Mouse (Mus musculus): ENCODE measurements around the gene Ctrc. TPM values are rescaled to one million over a fixed set of nuclear protein-coding genes. Genes with fewer than 3 reads are reported as not detected.

Gene Ctrc
- polyA plus RNA-seq, 1 experiment = not detected

DNA sequence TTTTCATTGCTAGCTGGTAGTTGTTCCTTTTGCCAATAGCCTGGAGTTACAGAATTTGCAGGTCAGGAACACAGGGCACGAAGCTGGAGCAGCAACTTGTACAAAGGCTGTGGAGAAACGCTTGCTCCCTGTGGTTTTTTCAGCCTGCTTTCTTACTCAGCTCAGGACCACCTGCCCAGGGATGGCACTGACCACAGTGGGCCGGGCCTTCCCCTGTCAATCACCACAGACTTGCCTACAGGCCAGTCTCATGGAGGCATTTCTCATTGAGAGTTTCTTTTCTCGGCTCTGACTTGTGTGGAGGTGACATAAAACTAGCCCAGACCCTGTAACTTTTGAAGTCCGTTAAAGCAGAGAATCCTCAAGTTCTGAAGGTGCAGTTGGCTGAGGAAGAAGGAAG lies 48.6 kb downstream of the Ctrc start:
- WGBS = 89% methylated on average over 5 of the region's 5 CpGs
- Histone ChIP-seq H3K27ac (ENCODE audit: insufficient read depth, low read depth, low read length) (no peak overlapping the region), H3K4me3 (ENCODE audit: insufficient read depth, low read depth, low read length) (no peak overlapping the region), H3K4me1 (ENCODE audit: control insufficient read depth, insufficient read depth, low read length) (peaks cover 14% of the 10 kb centered on the region)
- TF ChIP-seq CTCF (IDR thresholded peaks at IDR 0.05; ENCODE audit: insufficient read depth, low read depth, low read length) (no peak), POLR2A (IDR thresholded peaks at IDR 0.05; ENCODE audit: insufficient read depth, low read depth, low read length) (no peak)

DNA sequence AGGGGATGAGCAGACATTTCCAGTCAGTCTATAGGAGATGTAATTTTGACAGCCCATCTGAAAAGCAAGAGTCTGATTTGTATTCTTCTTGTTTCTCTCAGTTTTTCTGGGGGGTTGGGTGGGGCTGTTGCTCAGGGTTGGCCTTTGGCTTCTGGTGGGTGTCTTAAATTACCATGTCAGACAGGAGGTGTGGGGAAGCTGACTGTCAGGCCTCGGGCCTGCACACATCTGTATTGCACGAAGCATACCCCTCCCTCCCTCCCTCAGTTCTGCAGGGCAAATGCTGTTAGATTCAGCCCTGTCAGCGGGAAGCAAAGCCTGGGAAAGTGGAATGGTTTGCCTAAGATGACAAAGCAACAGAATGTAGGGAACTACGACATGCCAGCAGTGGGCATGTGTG lies 49.2 kb downstream of the Ctrc start:
- no peak overlapping the region for H3K4me3 ChIP-seq (ENCODE audit: insufficient read depth, low read depth, low read length)
- H3K27ac ChIP-seq (ENCODE audit: insufficient read depth, low read depth, low read length) = no peak overlapping the region
- 70% methylated on average over 4 of the region's 4 CpGs for WGBS
- TF ChIP-seq POLR2A (IDR thresholded peaks at IDR 0.05; ENCODE audit: insufficient read depth, low read depth, low read length) (no peak), CTCF (IDR thresholded peaks at IDR 0.05; ENCODE audit: insufficient read depth, low read depth, low read length) (no peak)
- peaks cover 14% of the 10 kb centered on the region for H3K4me1 ChIP-seq (ENCODE audit: control insufficient read depth, insufficient read depth, low read length)

DNA sequence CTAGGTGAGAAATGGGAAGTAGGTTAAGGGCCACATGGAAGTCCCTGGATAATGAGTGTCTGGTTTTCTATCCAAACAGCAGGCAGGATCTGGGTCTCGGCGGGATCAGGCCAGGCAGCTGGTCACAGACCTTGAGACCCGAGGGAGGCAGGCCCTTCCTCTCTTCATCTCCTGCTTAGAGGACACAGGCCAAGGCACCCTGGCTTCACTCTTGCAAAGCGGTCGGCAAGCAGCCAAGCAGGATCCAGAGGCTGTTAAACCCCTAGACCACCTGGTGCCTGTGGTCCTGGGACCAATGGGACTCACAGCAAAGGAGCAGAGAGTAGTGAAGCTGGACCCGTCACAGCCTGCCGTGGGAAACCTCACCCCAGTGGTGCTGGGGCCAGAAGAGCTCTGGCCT lies 49.8 kb downstream of the Ctrc start:
- Histone ChIP-seq H3K27ac (ENCODE audit: insufficient read depth, low read depth, low read length) (no peak overlapping the region), H3K4me1 (ENCODE audit: control insufficient read depth, insufficient read depth, low read length) (peaks cover 14% of the 10 kb centered on the region), H3K4me3 (ENCODE audit: insufficient read depth, low read depth, low read length) (no peak overlapping the region)
- no peak for TF ChIP-seq CTCF (IDR thresholded peaks at IDR 0.05; ENCODE audit: insufficient read depth, low read depth, low read length)
- TF ChIP-seq POLR2A (IDR thresholded peaks at IDR 0.05; ENCODE audit: insufficient read depth, low read depth, low read length) = no peak
- WGBS = 77% methylated on average over 7 of the region's 7 CpGs

DNA sequence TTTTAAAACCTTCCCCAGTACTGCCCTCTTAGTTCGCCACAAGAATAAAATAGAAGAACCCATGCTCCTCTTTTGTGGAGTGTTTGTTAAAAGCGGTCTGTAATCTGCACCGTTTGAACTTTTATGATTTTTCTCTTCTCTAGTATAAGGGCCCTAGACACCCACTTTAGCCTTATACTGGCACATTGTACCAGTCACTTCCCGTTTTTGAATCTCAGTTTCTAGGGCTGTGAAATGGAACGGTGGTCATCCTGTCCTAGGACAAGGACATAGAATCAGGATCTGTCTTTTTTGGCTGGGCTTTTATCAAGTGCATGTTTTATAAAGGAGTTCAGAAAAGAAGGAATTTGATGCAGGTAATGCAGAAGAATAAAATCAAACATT lies 52.0 kb downstream of the Ctrc start:
- Histone ChIP-seq H3K4me1 (ENCODE audit: control insufficient read depth, insufficient read depth, low read length) (peaks cover 16% of the 10 kb centered on the region), H3K27ac (ENCODE audit: insufficient read depth, low read depth, low read length) (peak overlapping the region; percentile 67), H3K4me3 (ENCODE audit: insufficient read depth, low read depth, low read length) (peak overlapping the region; percentile 80)
- TF ChIP-seq POLR2A (IDR thresholded peaks at IDR 0.05; ENCODE audit: insufficient read depth, low read depth, low read length) = no peak
- no peak for TF ChIP-seq CTCF (IDR thresholded peaks at IDR 0.05; ENCODE audit: insufficient read depth, low read depth, low read length)
- 2% methylated on average over 5 of the region's 5 CpGs for WGBS

DNA sequence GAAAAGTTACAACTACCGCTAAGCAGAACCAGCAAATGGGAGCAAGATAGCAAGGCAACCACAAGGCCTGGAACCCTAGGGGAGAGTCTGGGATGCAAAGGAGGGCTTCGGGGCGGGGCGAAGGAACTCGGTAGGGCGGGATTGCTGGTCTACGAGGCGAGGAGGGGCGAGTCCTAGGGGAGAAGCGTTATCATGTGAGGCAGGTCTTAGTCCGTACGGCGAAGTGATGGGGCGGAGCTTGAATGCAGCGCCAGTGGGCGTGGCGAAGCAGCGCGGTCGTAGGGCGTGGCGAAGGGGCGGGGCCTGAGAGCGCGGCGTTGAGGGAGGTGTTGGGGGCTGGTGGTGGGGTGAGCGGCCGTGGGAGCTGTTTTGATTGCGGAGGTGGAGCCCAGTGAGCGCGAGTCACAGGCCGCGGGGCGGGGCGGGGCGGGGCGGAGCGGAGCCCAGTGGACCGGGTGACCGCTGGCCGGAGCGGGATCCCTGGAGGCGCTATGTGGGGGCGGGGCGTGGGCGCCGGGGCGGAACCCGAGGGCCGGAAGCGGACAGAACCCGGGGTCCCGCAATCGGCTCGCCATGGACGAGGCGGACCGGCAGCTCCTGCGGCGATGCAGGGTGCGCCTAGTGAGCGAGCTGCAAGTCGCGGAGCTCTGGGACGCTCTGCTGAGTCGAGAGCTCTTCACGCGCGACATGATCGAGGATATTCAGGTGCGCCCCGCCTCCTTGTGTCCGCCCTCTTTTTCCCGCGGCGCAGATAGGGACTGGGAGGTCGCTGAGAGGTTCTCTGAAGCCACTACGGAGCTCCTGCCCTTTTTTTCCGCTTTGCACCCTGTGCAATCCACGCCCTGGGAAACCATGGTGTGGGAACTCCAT lies 52.6 kb downstream of the Ctrc start, which contains the start of gene Casp9:
Gene Casp9, plus strand, starts transcription at position 331 of the 870 bp plus-strand sequence.
- Histone ChIP-seq H3K27ac (ENCODE audit: insufficient read depth, low read depth, low read length) (peak within 1 kb of the TSS; percentile 67), H3K4me3 (ENCODE audit: insufficient read depth, low read depth, low read length) (peak within 1 kb of the TSS; percentile 80), H3K4me1 (ENCODE audit: control insufficient read depth, insufficient read depth, low read length) (peaks cover 19% of the 10 kb centered on the region)
- under 1% methylated on average over 69 of the region's 80 CpGs for WGBS
- TF ChIP-seq POLR2A (IDR thresholded peaks at IDR 0.05; ENCODE audit: insufficient read depth, low read depth, low read length) = 0 out of 2 replicates have a peak, but pooled peaks have one; percentile 28
- TF ChIP-seq CTCF (IDR thresholded peaks at IDR 0.05; ENCODE audit: insufficient read depth, low read depth, low read length) = no peak

DNA sequence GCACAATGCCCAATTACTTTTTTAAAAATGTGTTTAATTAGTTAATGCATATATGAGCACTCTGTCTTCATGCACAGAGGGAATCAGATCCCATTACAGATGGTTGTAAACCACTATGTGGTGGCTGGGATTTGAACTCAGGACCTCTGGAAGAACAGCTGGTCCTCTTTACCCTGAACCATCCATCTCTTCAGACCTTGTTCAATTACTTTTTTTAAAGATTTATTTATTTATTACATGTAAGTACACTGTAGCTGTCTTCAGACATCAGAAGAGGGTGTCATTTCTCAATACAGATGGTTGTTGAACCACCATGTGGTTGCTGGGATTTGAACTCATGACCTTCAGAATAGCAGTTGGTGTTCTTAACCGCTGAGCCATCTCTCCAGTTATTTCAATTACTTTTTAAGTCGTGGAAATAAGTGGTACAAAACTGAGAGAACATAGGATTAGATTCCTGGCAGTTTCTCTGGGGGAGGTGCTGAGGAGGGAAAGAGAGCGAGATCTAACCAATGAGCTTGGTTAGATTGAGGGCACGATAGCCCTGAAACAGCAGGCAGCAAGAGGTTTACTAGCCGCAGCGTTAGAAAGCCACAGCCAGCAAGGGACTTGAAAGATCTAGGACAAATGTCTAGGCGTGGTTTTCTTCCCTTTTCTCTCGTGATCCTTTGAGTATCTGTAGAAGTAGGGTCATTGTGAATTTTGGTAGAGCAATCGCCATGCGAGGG lies 53.4 kb downstream of the Ctrc start:
- Histone ChIP-seq H3K27ac (ENCODE audit: insufficient read depth, low read depth, low read length) (peak overlapping the region; percentile 59), H3K4me1 (ENCODE audit: control insufficient read depth, insufficient read depth, low read length) (peaks cover 19% of the 10 kb centered on the region), H3K4me3 (ENCODE audit: insufficient read depth, low read depth, low read length) (peak overlapping the region; percentile 80)
- TF ChIP-seq POLR2A (IDR thresholded peaks at IDR 0.05; ENCODE audit: insufficient read depth, low read depth, low read length) = no peak
- TF ChIP-seq CTCF (IDR thresholded peaks at IDR 0.05; ENCODE audit: insufficient read depth, low read depth, low read length) = no peak
- 8% methylated on average over 10 of the region's 10 CpGs for WGBS

DNA sequence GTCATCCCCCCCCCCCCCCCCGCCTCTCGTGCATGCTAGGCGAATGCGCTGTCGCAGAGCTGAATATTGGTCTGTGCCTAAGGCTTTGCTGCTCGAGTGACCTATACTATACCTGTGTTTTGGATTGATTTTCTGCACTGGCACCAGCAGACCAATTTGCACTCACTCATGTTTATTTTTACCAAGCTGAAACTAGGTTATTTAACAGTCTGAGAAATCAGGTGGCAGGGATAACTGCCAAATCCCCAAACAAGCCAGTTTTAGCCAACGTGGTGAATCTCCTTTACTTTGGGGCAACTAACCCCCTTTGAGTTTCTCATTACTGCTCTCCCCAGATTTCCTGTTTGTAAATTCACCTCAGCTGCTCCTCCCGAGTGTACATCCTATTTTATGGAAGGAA lies 54.2 kb downstream of the Ctrc start:
- 84% methylated on average over 8 of the region's 8 CpGs for WGBS
- H3K4me3 ChIP-seq (ENCODE audit: insufficient read depth, low read depth, low read length) = no peak overlapping the region
- no peak for TF ChIP-seq POLR2A (IDR thresholded peaks at IDR 0.05; ENCODE audit: insufficient read depth, low read depth, low read length)
- TF ChIP-seq CTCF (IDR thresholded peaks at IDR 0.05; ENCODE audit: insufficient read depth, low read depth, low read length) = no peak
- H3K4me1 ChIP-seq (ENCODE audit: control insufficient read depth, insufficient read depth, low read length) = peaks cover 17% of the 10 kb centered on the region
- no peak overlapping the region for H3K27ac ChIP-seq (ENCODE audit: insufficient read depth, low read depth, low read length)

DNA sequence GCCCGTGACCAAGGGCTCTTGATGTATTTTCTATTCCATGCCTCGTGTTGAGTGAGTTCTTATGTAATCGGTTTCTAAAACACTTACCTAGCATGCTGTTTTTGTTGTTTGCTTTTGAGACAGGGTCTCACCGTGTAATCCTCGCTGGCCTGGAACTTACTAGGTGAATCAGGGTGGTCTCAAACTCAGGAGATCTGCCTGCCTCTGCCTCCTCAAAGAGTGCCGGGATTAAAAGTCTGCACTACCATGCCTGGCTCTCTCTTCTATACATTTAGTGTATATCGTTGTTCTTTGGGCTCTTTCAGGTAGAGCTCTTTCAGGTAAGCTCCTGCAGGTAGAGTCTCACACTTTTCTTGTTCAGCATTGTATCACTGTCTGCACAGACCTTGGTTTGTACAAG lies 54.7 kb downstream of the Ctrc start:
- Histone ChIP-seq H3K4me1 (ENCODE audit: control insufficient read depth, insufficient read depth, low read length) (peaks cover 15% of the 10 kb centered on the region), H3K27ac (ENCODE audit: insufficient read depth, low read depth, low read length) (no peak overlapping the region), H3K4me3 (ENCODE audit: insufficient read depth, low read depth, low read length) (no peak overlapping the region)
- 90% methylated on average over 7 of the region's 7 CpGs for WGBS
- no peak for TF ChIP-seq POLR2A (IDR thresholded peaks at IDR 0.05; ENCODE audit: insufficient read depth, low read depth, low read length)
- no peak for TF ChIP-seq CTCF (IDR thresholded peaks at IDR 0.05; ENCODE audit: insufficient read depth, low read depth, low read length)

DNA sequence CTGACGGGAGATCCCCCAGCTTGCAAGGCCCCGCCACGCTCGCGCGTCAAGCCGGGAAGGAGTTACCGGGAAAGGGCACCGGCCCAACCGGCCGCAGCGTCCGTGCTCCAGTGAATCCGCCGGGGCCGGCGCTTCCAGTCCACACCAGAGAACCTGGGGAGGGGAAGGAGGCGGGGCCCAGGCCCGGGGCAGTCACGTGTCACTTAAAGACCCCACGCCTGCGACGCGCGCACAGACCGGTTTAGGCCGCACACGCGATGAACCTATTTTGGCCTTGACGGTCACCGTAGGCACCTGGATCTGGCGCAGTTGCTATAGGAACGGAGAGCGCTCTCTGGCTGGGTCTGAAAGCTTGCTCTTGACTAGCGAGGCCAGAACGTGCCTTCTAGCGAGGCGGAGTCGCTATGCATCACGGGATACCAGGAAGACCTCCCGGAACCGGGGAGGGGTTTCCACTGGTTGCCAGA lies 55.6 kb downstream of the Ctrc start, which contains the start of gene Dnajc16:
Gene Dnajc16, minus strand, starts transcription at position 408 of the 467 bp plus-strand sequence.
- WGBS = under 1% methylated on average over 42 of the region's 42 CpGs
- Histone ChIP-seq H3K27ac (ENCODE audit: insufficient read depth, low read depth, low read length) (peak within 1 kb of the TSS; percentile 39), H3K4me3 (ENCODE audit: insufficient read depth, low read depth, low read length) (peak within 1 kb of the TSS; percentile 74), H3K4me1 (ENCODE audit: control insufficient read depth, insufficient read depth, low read length) (peaks cover 11% of the 10 kb centered on the region)
- TF ChIP-seq POLR2A (IDR thresholded peaks at IDR 0.05; ENCODE audit: insufficient read depth, low read depth, low read length) (0 out of 2 replicates have a peak, but pooled peaks have one; percentile 47), CTCF (IDR thresholded peaks at IDR 0.05; ENCODE audit: insufficient read depth, low read depth, low read length) (no peak)

Data from olfactory bulb, adult 2 months (tissue).